Mouse (Mus musculus) stomach, postnatal 0 days (tissue): ENCODE measurements at regions not wholly inside any gene's neighbourhood (a gene's known extent, or its start where the extent isn't known, plus 50 kb on each side); places are given as distances from the start of the nearest gene placed in this dataset.

ENCODE experiments used
- ATAC-seq: fragments of 200-750 bp; cut with Nextera tagmentation; 2 replicates; pipeline ENCODE4 v1.8.0; 2017; ENCODE audit not compliant: low FRiP score, low TSS enrichment
- DNase-seq: peaks from one replicate; pipeline ENCODE4 v3.0.0-alpha.2; 2016; ENCODE audit warnings: low spot score
- H3K27ac ChIP-seq: fragments of 300-500 bp; sonication (generic); replicated peaks from 2 replicates; pipeline ENCODE4 v1.5.1; 2014; ENCODE audit warnings: mild to moderate bottlenecking, control low read depth
- H3K27me3 ChIP-seq: fragments of 300-500 bp; sonication (generic); 2 replicates; pipeline ENCODE4 v1.6.1; 2014; ENCODE audit warnings: low read length; ENCODE audit not compliant: control insufficient read depth, insufficient read depth
- H3K36me3 ChIP-seq: fragments of 300-500 bp; sonication (generic); 2 replicates; pipeline ENCODE4 v1.6.1; 2014; ENCODE audit warnings: low read length, mixed read lengths; ENCODE audit not compliant: control insufficient read depth, insufficient read depth
- H3K4me1 ChIP-seq: fragments of 300-500 bp; sonication (generic); replicated peaks from 2 replicates; pipeline ENCODE4 v1.6.1; 2014; ENCODE audit warnings: antibody characterized with exemption; ENCODE audit not compliant: control insufficient read depth, insufficient read depth
- H3K4me2 ChIP-seq: fragments of 300-500 bp; sonication (generic); replicated peaks from 2 replicates; pipeline ENCODE4 v1.6.1; 2014; ENCODE audit warnings: low read depth, mild to moderate bottlenecking, control low read depth, moderate library complexity
- H3K4me3 ChIP-seq: fragments of 300-500 bp; sonication (generic); 2 replicates; pipeline ENCODE4 v1.5.1; 2014; ENCODE audit warnings: low read depth, low read length, control low read depth
- H3K9ac ChIP-seq: fragments of 300-500 bp; sonication (generic); 2 replicates; pipeline ENCODE4 v1.6.1; 2014; ENCODE audit warnings: mild to moderate bottlenecking, low read length, control low read depth, mixed read lengths
- H3K9me3 ChIP-seq: fragments of 300-500 bp; sonication (generic); 2 replicates; pipeline ENCODE4 v1.6.1; 2016; ENCODE audit warnings: low read length; ENCODE audit not compliant: control insufficient read depth
- CTCF ChIP-seq: IDR thresholded peaks from 2 replicates; pipeline ENCODE4 v1.5.1; 2016; ENCODE audit warnings: antibody characterized with exemption, low read depth, mild to moderate bottlenecking, moderate library complexity
- EP300 ChIP-seq: optimal IDR thresholded peaks from 2 replicates; pipeline ENCODE3; 2016; ENCODE audit warnings: antibody characterized with exemption
- WGBS: fragments of 180-500 bp; shearing (Covaris S2); extraction: QIAGEN DNeasy Blood & Tissue Kit; methylation state at CpG from one replicate; pipeline ENCODE4 v1.1.7; 2014; 5-methylcytosine and 5-hydroxymethylcytosine counted together

- Histone ChIP-seq H3K36me3 (no peaks in the 10 kb centered on the region), H3K4me2 (no peak overlapping the region), H3K27ac (no peak overlapping the region), H3K27me3 (no peaks in the 10 kb centered on the region), H3K4me1 (no peaks in the 10 kb centered on the region), H3K4me3 (no peak overlapping the region), H3K9me3 (no peaks in the 10 kb centered on the region), H3K9ac (no peak overlapping the region)
- peak; percentile 22 for DNase-seq
- ATAC-seq = peak; percentile 93
- no peak for TF ChIP-seq EP300
- no peak for TF ChIP-seq CTCF
- whole genome bisulfite sequencing = 64% methylated on average over 3 of the region's 3 CpGs
Measured at GRCm38 (mm10) chr1:194107271-194107938, 510.6 kb upstream of the Plxna2 start.

GRCm38 (mm10) chr1:194089918-194090548 lies 528.0 kb upstream of the Plxna2 start:
- Histone ChIP-seq H3K4me3 (no peak overlapping the region), H3K9ac (no peak overlapping the region), H3K9me3 (no peaks in the 10 kb centered on the region), H3K4me2 (no peak overlapping the region), H3K27ac (no peak overlapping the region), H3K4me1 (no peaks in the 10 kb centered on the region), H3K36me3 (no peaks in the 10 kb centered on the region), H3K27me3 (no peaks in the 10 kb centered on the region)
- 68% methylated on average over 2 of the region's 2 CpGs for WGBS
- DNase-seq = no peak
- no peak for ATAC-seq
- no peak for TF ChIP-seq EP300
- TF ChIP-seq CTCF = no peak

DNA sequence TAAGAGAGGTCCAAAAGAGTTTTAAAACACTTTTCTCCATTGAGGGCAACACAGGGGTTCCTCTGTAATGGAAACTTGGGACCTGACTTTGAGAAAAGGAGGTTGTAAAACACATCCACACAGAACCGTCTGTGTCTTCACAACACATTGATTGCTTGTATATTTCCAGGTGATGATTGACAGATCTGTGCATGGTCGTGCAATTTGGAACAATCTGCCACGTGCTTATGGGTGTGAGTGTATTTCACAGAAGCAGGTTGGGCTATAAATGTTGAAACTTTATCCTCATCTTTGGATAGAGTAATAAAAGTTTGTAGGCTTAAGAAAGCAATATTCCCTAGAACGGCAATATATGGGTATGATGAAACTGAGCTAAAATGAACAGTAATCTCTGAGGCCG lies 559.5 kb upstream of the Plxna2 start:
- no peak overlapping the region for H3K4me3 ChIP-seq
- no peak overlapping the region for H3K9ac ChIP-seq
- H3K9me3 ChIP-seq = no peaks in the 10 kb centered on the region
- H3K4me1 ChIP-seq = no peaks in the 10 kb centered on the region
- no peak for TF ChIP-seq CTCF
- no peak for TF ChIP-seq EP300
- no peak for DNase-seq
- H3K4me2 ChIP-seq = no peak overlapping the region
- no peak for ATAC-seq
- H3K27me3 ChIP-seq = no peaks in the 10 kb centered on the region
- 79% methylated on average over 5 of the region's 5 CpGs for WGBS
- no peaks in the 10 kb centered on the region for H3K36me3 ChIP-seq
- H3K27ac ChIP-seq = no peak overlapping the region

GRCm38 (mm10) chr1:194056544-194056943 lies 561.5 kb upstream of the Plxna2 start:
- no peak for DNase-seq
- H3K27me3 ChIP-seq = no peaks in the 10 kb centered on the region
- H3K27ac ChIP-seq = no peak overlapping the region
- TF ChIP-seq EP300 (no peak), CTCF (no peak)
- no peaks in the 10 kb centered on the region for H3K4me1 ChIP-seq
- no peaks in the 10 kb centered on the region for H3K36me3 ChIP-seq
- 10% methylated on average over 1 of the region's 1 CpGs for WGBS
- no peaks in the 10 kb centered on the region for H3K9me3 ChIP-seq
- no peak overlapping the region for H3K4me3 ChIP-seq
- ATAC-seq = no peak
- no peak overlapping the region for H3K9ac ChIP-seq
- H3K4me2 ChIP-seq = no peak overlapping the region

GRCm38 (mm10) chr1:194049746-194050351 lies 568.2 kb upstream of the Plxna2 start:
- no peak overlapping the region for H3K27ac ChIP-seq
- DNase-seq (no peak), ATAC-seq (no peak)
- no peak overlapping the region for H3K9ac ChIP-seq
- 48% methylated on average over 4 of the region's 4 CpGs for WGBS
- TF ChIP-seq CTCF (no peak), EP300 (no peak)
- H3K4me3 ChIP-seq = no peak overlapping the region
- no peaks in the 10 kb centered on the region for H3K36me3 ChIP-seq
- no peaks in the 10 kb centered on the region for H3K4me1 ChIP-seq
- no peak overlapping the region for H3K4me2 ChIP-seq
- H3K27me3 ChIP-seq = no peaks in the 10 kb centered on the region
- no peaks in the 10 kb centered on the region for H3K9me3 ChIP-seq
